ENCODE assay signal across 11 mouse cellular contexts in genomic region chr2:70261703-70262564, GRCm38 (mm10).
DNase-seq lines count a peak whose midpoint lies in the region; ATAC-seq lines count a peak whose summit lies in the region.
"Had no signal": no experiment of that assay in that cellular context is flagged by ENCODE, and none has a peak within 500 bp of the region (broad histone marks: within the 10 kb centered on the region; RNA-seq: fewer than 3 reads in every experiment).

No protein-coding gene starts in this region.

- no peaks in the 10 kb centered on the region for H3K27me3 ChIP-seq in kidney, embryonic 16.5 days (ENCODE audit: insufficient read depth, low read length)
- no peaks in the 10 kb centered on the region for H3K27me3 ChIP-seq in embryonic facial prominence, embryonic 14.5 days (replicated peaks; ENCODE audit: control insufficient read depth, insufficient read depth, low read length)
- no peaks in the 10 kb centered on the region for H3K27me3 ChIP-seq in midbrain, embryonic 12.5 days

- H3K27ac ChIP-seq in kidney, embryonic 16.5 days (ENCODE audit: low read length), result peak overlapping the region; percentile 23; the same call in 1 of the 2 replicates
- peak overlapping the region; percentile 59; the same call in 1 of the 2 replicates for H3K27ac ChIP-seq in embryonic facial prominence, embryonic 14.5 days (replicated peaks; ENCODE audit: low read depth, low read length)
- H3K27ac ChIP-seq in midbrain, embryonic 12.5 days (replicated peaks), result no peak overlapping the region
- H3K27ac ChIP-seq: gastrocnemius, adult 2 months had no signal

- no peak overlapping the region for H3K9ac ChIP-seq in kidney, embryonic 16.5 days (replicated peaks; ENCODE audit: low read length)
- no peak overlapping the region for H3K9ac ChIP-seq in embryonic facial prominence, embryonic 14.5 days (ENCODE audit: low read depth, low read length)
- H3K9ac ChIP-seq in midbrain, embryonic 12.5 days (replicated peaks), result no peak overlapping the region

- no peak overlapping the region for H3K4me3 ChIP-seq in kidney, embryonic 16.5 days (ENCODE audit: low read length)
- no peak overlapping the region for H3K4me3 ChIP-seq in embryonic facial prominence, embryonic 14.5 days (ENCODE audit: low read depth, low read length)
- H3K4me3 ChIP-seq in midbrain, embryonic 12.5 days, result no peak overlapping the region
- H3K4me3 ChIP-seq: gastrocnemius, adult 2 months had no signal

- no peak overlapping the region for H3K4me2 ChIP-seq in kidney, embryonic 16.5 days (replicated peaks; ENCODE audit: low read depth, low read length)
- H3K4me2 ChIP-seq in embryonic facial prominence, embryonic 14.5 days (ENCODE audit: low read depth, low read length), result no peak overlapping the region
- H3K4me2 ChIP-seq in midbrain, embryonic 12.5 days (replicated peaks), result no peak overlapping the region

- intact Hi-C loops in left cerebral cortex, postnatal 36 days (cut with DNase I), result no loop called here

- DNase-seq in kidney, adult 18-20 months, result no peak
- DNase-seq in brain, adult 2 months (ENCODE audit: low read depth, low spot score), result peak; percentile 53
- peak; percentile 31 for DNase-seq in embryonic facial prominence, embryonic 14.5 days (ENCODE audit: low spot score)
- no peak for DNase-seq in MN1 (ENCODE audit: low spot score)
- no peak for DNase-seq in adrenal gland, postnatal 10 days
- DNase-seq in left cerebral cortex, postnatal 36 days (ENCODE audit: low spot score in 2 of 2), result no peak
- DNase-seq: cerebellum, adult 8-10 months; gastrocnemius, adult 2 months; left cerebral cortex, postnatal 4 days had no signal

- 63% methylated on average over 8 of the region's 8 CpGs for WGBS in kidney, embryonic 16.5 days
- WGBS in embryonic facial prominence, embryonic 14.5 days, result 64% methylated on average over 8 of the region's 8 CpGs
- WGBS in midbrain, embryonic 12.5 days, result 81% methylated on average over 8 of the region's 8 CpGs

- peak; percentile 51 for ATAC-seq in kidney, embryonic 16.5 days (ENCODE audit: low FRiP score, low TSS enrichment)
- ATAC-seq in embryonic facial prominence, embryonic 14.5 days (ENCODE audit: low read depth), result peak; percentile 18; the same call in 1 of the 2 replicates
- ATAC-seq in midbrain, embryonic 12.5 days (ENCODE audit: low FRiP score, low read depth), result 0 out of 2 replicates have a peak, but pooled peaks have one; percentile 19

- no peaks in the 10 kb centered on the region for H3K36me3 ChIP-seq in kidney, embryonic 16.5 days (ENCODE audit: insufficient read depth, low read length)
- no peaks in the 10 kb centered on the region for H3K36me3 ChIP-seq in embryonic facial prominence, embryonic 14.5 days (ENCODE audit: control insufficient read depth, insufficient read depth, low read length)
- H3K36me3 ChIP-seq in midbrain, embryonic 12.5 days, result no peaks in the 10 kb centered on the region

- 0 out of 2 replicates have a peak, but pooled peaks cover 9% of the 10 kb centered on the region for H3K4me1 ChIP-seq in kidney, embryonic 16.5 days (ENCODE audit: insufficient read depth, low read length)
- peaks cover 12% of the 10 kb centered on the region for H3K4me1 ChIP-seq in embryonic facial prominence, embryonic 14.5 days (ENCODE audit: control insufficient read depth, insufficient read depth, low read length)
- H3K4me1 ChIP-seq in midbrain, embryonic 12.5 days, result peaks cover 32% of the 10 kb centered on the region

- H3K9me3 ChIP-seq in kidney, embryonic 16.5 days (ENCODE audit: low read length), result no peaks in the 10 kb centered on the region
- no peaks in the 10 kb centered on the region for H3K9me3 ChIP-seq in embryonic facial prominence, embryonic 14.5 days (ENCODE audit: control insufficient read depth, low read length)
- no peaks in the 10 kb centered on the region for H3K9me3 ChIP-seq in midbrain, embryonic 12.5 days

Comparison
In these comparisons a context has a peak if more than half of its experiments do, and no peak if none do; other contexts are left out.
1. DNase-seq: peak in brain, adult 2 months (single experiment) and embryonic facial prominence, embryonic 14.5 days (single experiment); none in kidney, adult 18-20 months (single experiment), MN1 (single experiment), adrenal gland, postnatal 10 days (single experiment) and left cerebral cortex, postnatal 36 days (0 of 2).
2. Peak in every context shown above with its lines, with median percentiles within 50 percentile points of each other: ATAC-seq.